Mouse (Mus musculus) bone marrow macrophage, adult 2 months (primary cell): ENCODE data around the gene Stat4.
"Not testable (repeated sequence)": the region's sequence is repeated elsewhere in the genome, so short reads cannot be mapped to it uniquely, and the experiment has no call there.

Source experiments
- CTCF ChIP-seq: IDR thresholded peaks from 2 replicates; pipeline ENCODE4 v1.5.1; 2012; ENCODE audit warnings: low read depth, mild to moderate bottlenecking, low read length, moderate library complexity
- POLR2A ChIP-seq: IDR thresholded peaks from 2 replicates; pipeline ENCODE4 v1.6.1; 2012; ENCODE audit warnings: mild to moderate bottlenecking, low read depth, low read length, borderline replicate concordance

DNA sequence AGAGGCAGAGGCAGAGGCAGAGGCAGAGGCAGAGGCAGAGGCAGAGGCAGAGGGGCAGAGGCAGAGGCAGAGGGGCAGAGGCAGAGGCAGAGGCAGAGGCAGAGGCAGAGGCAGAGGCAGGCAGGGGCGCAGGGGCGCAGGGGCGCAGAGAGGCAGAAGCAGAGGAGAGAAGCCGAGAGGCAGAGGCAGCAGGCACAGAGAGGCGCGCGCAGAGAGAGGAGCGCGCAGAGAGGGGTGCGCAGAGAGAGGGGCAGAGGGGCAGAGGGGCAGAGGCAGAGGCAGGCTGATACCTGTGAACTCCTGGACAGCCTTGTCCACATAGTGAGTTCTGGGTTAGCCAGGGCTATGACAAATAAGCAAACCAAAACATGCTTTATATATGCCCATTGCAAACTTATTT is 59.9 kb downstream of the Stat4 start:
- not testable (repeated sequence) for TF ChIP-seq CTCF, POLR2A
